Comparison of ENCODE assay signal across 12 mouse cellular contexts in the genomic region with DNA sequence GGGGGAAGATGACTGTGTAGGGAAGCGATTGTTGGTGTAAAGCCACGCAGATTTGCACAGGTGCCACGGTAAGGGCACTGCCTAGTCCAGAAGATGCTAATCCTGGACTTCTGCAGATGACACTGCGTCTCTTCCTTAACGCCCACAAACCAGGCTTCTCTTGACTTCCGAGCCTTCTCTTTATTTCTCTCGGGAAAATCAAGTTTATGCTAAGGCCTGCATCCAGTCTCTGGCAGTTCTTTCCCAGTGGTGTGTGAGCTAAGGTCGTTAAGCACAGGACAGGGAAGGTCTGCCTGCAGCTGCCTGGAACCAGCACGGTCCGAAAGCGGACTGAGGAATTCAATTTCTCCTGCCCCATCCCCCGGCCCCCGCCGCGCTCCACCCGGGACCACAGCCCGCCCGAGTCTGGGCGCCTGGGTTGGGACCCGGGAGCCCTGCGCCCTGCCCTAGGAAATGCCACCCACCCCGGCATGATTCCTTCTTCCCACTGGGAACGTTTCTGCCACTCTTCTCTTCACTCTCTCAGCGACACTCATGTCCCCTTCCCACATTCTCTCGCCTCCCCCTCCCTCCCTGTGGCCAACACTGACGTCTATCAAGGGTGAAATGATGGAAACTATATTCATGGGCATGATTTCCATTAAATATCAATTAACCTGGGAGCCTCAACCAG. TPM values are rescaled to one million over a fixed set of nuclear protein-coding genes. Genes with fewer than 3 reads are reported as not detected.
DNase-seq lines count a peak whose midpoint lies in the region; ATAC-seq lines count a peak whose summit lies in the region.
"Had no signal": no experiment of that assay in that cellular context is flagged by ENCODE, and none has a peak within 500 bp of the region (broad histone marks: within the 10 kb centered on the region; RNA-seq: fewer than 3 reads in every experiment).

No protein-coding gene starts in this region.

- H3K4me2 ChIP-seq in liver, embryonic 11.5 days, result no peak overlapping the region
- no peak overlapping the region for H3K4me2 ChIP-seq in liver, embryonic 12.5 days
- H3K4me2 ChIP-seq in intestine, embryonic 14.5 days (ENCODE audit: low read length), result peak overlapping the region; percentile 64
- peak overlapping the region; percentile 75 for H3K4me2 ChIP-seq in kidney, embryonic 15.5 days
- H3K4me2 ChIP-seq in neural tube, embryonic 12.5 days (replicated peaks), result peak overlapping the region; percentile 96

- DNase-seq in liver, embryonic 11.5 days (ENCODE audit: low spot score), result peak; percentile 37
- DNase-seq in intestine, embryonic 14.5 days (ENCODE audit: low spot score), result no peak
- no peak for DNase-seq in natural killer cell, adult 2 months (ENCODE audit: low spot score in 2 of 2)
- DNase-seq in layer of hippocampus, adult 9-11 months, result no peak

- H3K27ac ChIP-seq in liver, embryonic 11.5 days (ENCODE audit: low read depth, low read length), result no peak overlapping the region
- no peak overlapping the region for H3K27ac ChIP-seq in liver, embryonic 12.5 days
- H3K27ac ChIP-seq in intestine, embryonic 14.5 days (ENCODE audit: low read depth), result peak overlapping the region; percentile 82
- peak overlapping the region; percentile 100 for H3K27ac ChIP-seq in kidney, embryonic 15.5 days
- peak overlapping the region; percentile 100 for H3K27ac ChIP-seq in neural tube, embryonic 12.5 days

- peaks cover 10% of the 10 kb centered on the region; the same call in 1 of the 2 replicates for H3K4me1 ChIP-seq in liver, embryonic 11.5 days (replicated peaks; ENCODE audit: control insufficient read depth, insufficient read depth, low read length)
- peaks cover 13% of the 10 kb centered on the region for H3K4me1 ChIP-seq in liver, embryonic 12.5 days
- no peaks in the 10 kb centered on the region for H3K4me1 ChIP-seq in intestine, embryonic 14.5 days (replicated peaks; ENCODE audit: control insufficient read depth, insufficient read depth, low read length)
- peaks cover 53% of the 10 kb centered on the region for H3K4me1 ChIP-seq in kidney, embryonic 15.5 days
- H3K4me1 ChIP-seq in neural tube, embryonic 12.5 days, result peaks cover 35% of the 10 kb centered on the region

- no peak overlapping the region for H3K9ac ChIP-seq in liver, embryonic 11.5 days (ENCODE audit: low read depth, low read length)
- no peak overlapping the region for H3K9ac ChIP-seq in liver, embryonic 12.5 days
- peak overlapping the region; percentile 72 for H3K9ac ChIP-seq in intestine, embryonic 14.5 days (ENCODE audit: low read length)
- peak overlapping the region; percentile 95 for H3K9ac ChIP-seq in kidney, embryonic 15.5 days
- H3K9ac ChIP-seq in neural tube, embryonic 12.5 days, result peak overlapping the region; percentile 98

- no peak for ATAC-seq in liver, embryonic 11.5 days (replicated peaks; ENCODE audit: low FRiP score)
- ATAC-seq in liver, embryonic 12.5 days, result no peak
- ATAC-seq in intestine, embryonic 14.5 days (replicated peaks; ENCODE audit: low FRiP score, low TSS enrichment, low read depth), result no peak
- peak; percentile 63 for ATAC-seq in kidney, embryonic 15.5 days (replicated peaks; ENCODE audit: low FRiP score)
- peak; percentile 7; the same call in 1 of the 2 replicates for ATAC-seq in neural tube, embryonic 12.5 days (ENCODE audit: low FRiP score, low read depth)
- ATAC-seq: activated CD4-positive, CD25-positive, alpha-beta regulatory T cell, adult 4 months had no signal

- peaks cover 98% of the 10 kb centered on the region for H3K27me3 ChIP-seq in liver, embryonic 11.5 days (replicated peaks; ENCODE audit: control insufficient read depth, insufficient read depth, low read length)
- peaks cover 99% of the 10 kb centered on the region for H3K27me3 ChIP-seq in liver, embryonic 12.5 days (replicated peaks)
- peaks cover 94% of the 10 kb centered on the region for H3K27me3 ChIP-seq in intestine, embryonic 14.5 days (replicated peaks; ENCODE audit: control insufficient read depth, insufficient read depth, low read length)
- H3K27me3 ChIP-seq in kidney, embryonic 15.5 days, result 0 out of 2 replicates have a peak, but pooled peaks cover 7% of the 10 kb centered on the region
- H3K27me3 ChIP-seq in neural tube, embryonic 12.5 days (replicated peaks), result peaks cover 24% of the 10 kb centered on the region

- H3K4me3 ChIP-seq in liver, embryonic 11.5 days (ENCODE audit: low read depth, low read length), result no peak overlapping the region
- H3K4me3 ChIP-seq in liver, embryonic 12.5 days, result no peak overlapping the region
- peak overlapping the region; percentile 52 for H3K4me3 ChIP-seq in intestine, embryonic 14.5 days (ENCODE audit: low read depth, low read length)
- peak overlapping the region; percentile 79 for H3K4me3 ChIP-seq in kidney, embryonic 15.5 days (replicated peaks)
- H3K4me3 ChIP-seq in neural tube, embryonic 12.5 days, result peak overlapping the region; percentile 78

- H3K36me3 ChIP-seq in liver, embryonic 11.5 days (ENCODE audit: control insufficient read depth, insufficient read depth, low read length), result no peaks in the 10 kb centered on the region
- no peaks in the 10 kb centered on the region for H3K36me3 ChIP-seq in liver, embryonic 12.5 days
- H3K36me3 ChIP-seq in intestine, embryonic 14.5 days (ENCODE audit: control insufficient read depth, insufficient read depth, low read length), result no peaks in the 10 kb centered on the region
- no peaks in the 10 kb centered on the region for H3K36me3 ChIP-seq in kidney, embryonic 15.5 days
- H3K36me3 ChIP-seq in neural tube, embryonic 12.5 days, result no peaks in the 10 kb centered on the region

- H3K9me3 ChIP-seq in liver, embryonic 11.5 days (ENCODE audit: control insufficient read depth, low read length), result no peaks in the 10 kb centered on the region
- no peaks in the 10 kb centered on the region for H3K9me3 ChIP-seq in liver, embryonic 12.5 days (replicated peaks)
- H3K9me3 ChIP-seq in intestine, embryonic 14.5 days (ENCODE audit: control insufficient read depth, low read length), result no peaks in the 10 kb centered on the region
- no peaks in the 10 kb centered on the region for H3K9me3 ChIP-seq in kidney, embryonic 15.5 days (replicated peaks)
- H3K9me3 ChIP-seq in neural tube, embryonic 12.5 days, result no peaks in the 10 kb centered on the region

- WGBS in liver, embryonic 11.5 days, result 5% methylated on average over 26 of the region's 26 CpGs
- WGBS in liver, embryonic 12.5 days (ENCODE audit: insufficient replicate concordance), result 5% methylated on average over 26 of the region's 26 CpGs
- WGBS in intestine, embryonic 14.5 days, result 7% methylated on average over 26 of the region's 26 CpGs
- WGBS in kidney, embryonic 15.5 days, result 6% methylated on average over 26 of the region's 26 CpGs
- 2% methylated on average over 26 of the region's 26 CpGs for WGBS in neural tube, embryonic 12.5 days

RNA-seq across cellular contexts. Expression of gene Hoxd8, which starts 0.6 kb away (rescaled TPM):
- polyA plus RNA-seq in liver, embryonic 11.5 days (2014; fragmentation: Nextera tagmentation; extraction: Ambion mirVana), result 0.82 and 1.2 TPM in 2 replicates
- 0.11 and 0.14 TPM in 2 replicates for polyA plus RNA-seq in liver, embryonic 12.5 days (2016; fragmentation: Nextera tagmentation; extraction: Ambion mirVana)
- polyA plus RNA-seq in intestine, embryonic 14.5 days (2014; fragmentation: Nextera tagmentation; extraction: Ambion mirVana), result 6.1 and 8.4 TPM in 2 replicates
- 36.4 and 40.8 TPM in 2 replicates for polyA plus RNA-seq in kidney, embryonic 15.5 days (2015; fragmentation: Nextera tagmentation; extraction: Ambion mirVana)
- 20.8 and 21.4 TPM in 2 replicates for polyA plus RNA-seq in neural tube, embryonic 12.5 days (2016; fragmentation: Nextera tagmentation; extraction: Ambion mirVana)
- polyA plus RNA-seq: activated CD4-positive, CD25-positive, alpha-beta regulatory T cell, adult 4 months had no signal

RNA-seq across cellular contexts. Expression of gene Hoxd9, which starts 6.3 kb away (rescaled TPM):
- 0.10 and 0.22 TPM in 2 replicates for polyA plus RNA-seq in liver, embryonic 11.5 days (2014; fragmentation: Nextera tagmentation; extraction: Ambion mirVana)
- 0.06 TPM in 1 of 2 replicates, not detected in the other for polyA plus RNA-seq in liver, embryonic 12.5 days (2016; fragmentation: Nextera tagmentation; extraction: Ambion mirVana)
- polyA plus RNA-seq in intestine, embryonic 14.5 days (2014; fragmentation: Nextera tagmentation; extraction: Ambion mirVana), result 3.9 and 6.8 TPM in 2 replicates
- polyA plus RNA-seq in kidney, embryonic 15.5 days (2015; fragmentation: Nextera tagmentation; extraction: Ambion mirVana), result 38.1 and 40.7 TPM in 2 replicates
- 34.4 and 36.8 TPM in 2 replicates for polyA plus RNA-seq in neural tube, embryonic 12.5 days (2016; fragmentation: Nextera tagmentation; extraction: Ambion mirVana)
- polyA plus RNA-seq: activated CD4-positive, CD25-positive, alpha-beta regulatory T cell, adult 4 months; liver, embryonic 16.5 days had no signal

RNA-seq across cellular contexts. Expression of gene Hoxd3, which starts 7.9 kb away (rescaled TPM):
- polyA plus RNA-seq in liver, embryonic 11.5 days (2014; fragmentation: Nextera tagmentation; extraction: Ambion mirVana), result 0.47 and 0.87 TPM in 2 replicates
- polyA plus RNA-seq in liver, embryonic 12.5 days (2016; fragmentation: Nextera tagmentation; extraction: Ambion mirVana), result 0.18 and 0.30 TPM in 2 replicates
- polyA plus RNA-seq in intestine, embryonic 14.5 days (2014; fragmentation: Nextera tagmentation; extraction: Ambion mirVana), result 27.6 and 27.8 TPM in 2 replicates
- polyA plus RNA-seq in kidney, embryonic 15.5 days (2015; fragmentation: Nextera tagmentation; extraction: Ambion mirVana), result 15.2 and 15.9 TPM in 2 replicates
- 55.9 and 68.9 TPM in 2 replicates for polyA plus RNA-seq in neural tube, embryonic 12.5 days (2016; fragmentation: Nextera tagmentation; extraction: Ambion mirVana)
- polyA plus RNA-seq: activated CD4-positive, CD25-positive, alpha-beta regulatory T cell, adult 4 months had no signal

RNA-seq across cellular contexts. Expression of gene Hoxd4, which starts 7.9 kb away (rescaled TPM):
- polyA plus RNA-seq in liver, embryonic 11.5 days (2014; fragmentation: Nextera tagmentation; extraction: Ambion mirVana), result 0.14 and 0.18 TPM in 2 replicates
- not detected in 2 replicates for polyA plus RNA-seq in liver, embryonic 12.5 days (2016; fragmentation: Nextera tagmentation; extraction: Ambion mirVana)
- polyA plus RNA-seq in intestine, embryonic 14.5 days (2014; fragmentation: Nextera tagmentation; extraction: Ambion mirVana), result 1.6 and 2.9 TPM in 2 replicates
- 5.6 and 5.8 TPM in 2 replicates for polyA plus RNA-seq in kidney, embryonic 15.5 days (2015; fragmentation: Nextera tagmentation; extraction: Ambion mirVana)
- 14.2 and 16.0 TPM in 2 replicates for polyA plus RNA-seq in neural tube, embryonic 12.5 days (2016; fragmentation: Nextera tagmentation; extraction: Ambion mirVana)
- polyA plus RNA-seq: activated CD4-positive, CD25-positive, alpha-beta regulatory T cell, adult 4 months; liver, embryonic 16.5 days; thymus, postnatal 0 days had no signal

RNA-seq across cellular contexts. Expression of gene Hoxd10, which starts 12.1 kb away (rescaled TPM):
- 0.09 and 0.30 TPM in 2 replicates for polyA plus RNA-seq in liver, embryonic 11.5 days (2014; fragmentation: Nextera tagmentation; extraction: Ambion mirVana)
- not detected in 2 replicates for polyA plus RNA-seq in liver, embryonic 12.5 days (2016; fragmentation: Nextera tagmentation; extraction: Ambion mirVana)
- polyA plus RNA-seq in intestine, embryonic 14.5 days (2014; fragmentation: Nextera tagmentation; extraction: Ambion mirVana), result 7.8 and 13.7 TPM in 2 replicates
- 33.6 and 36.6 TPM in 2 replicates for polyA plus RNA-seq in kidney, embryonic 15.5 days (2015; fragmentation: Nextera tagmentation; extraction: Ambion mirVana)
- 48.9 and 49.0 TPM in 2 replicates for polyA plus RNA-seq in neural tube, embryonic 12.5 days (2016; fragmentation: Nextera tagmentation; extraction: Ambion mirVana)
- polyA plus RNA-seq: activated CD4-positive, CD25-positive, alpha-beta regulatory T cell, adult 4 months; heart, embryonic 16.5 days; liver, embryonic 16.5 days; small intestine, adult 2 months had no signal

Comparison
In these comparisons a context has a peak if more than half of its experiments do, and no peak if none do; other contexts are left out.
1. ATAC-seq: peak in kidney, embryonic 15.5 days (single experiment) and neural tube, embryonic 12.5 days (single experiment); none in liver, embryonic 11.5 days (single experiment), liver, embryonic 12.5 days (single experiment) and intestine, embryonic 14.5 days (single experiment).
2. H3K27ac ChIP-seq: peak in intestine, embryonic 14.5 days (single experiment), kidney, embryonic 15.5 days (single experiment) and neural tube, embryonic 12.5 days (single experiment); none in liver, embryonic 11.5 days (single experiment) and liver, embryonic 12.5 days (single experiment).
3. H3K4me2 ChIP-seq: peak in intestine, embryonic 14.5 days (single experiment), kidney, embryonic 15.5 days (single experiment) and neural tube, embryonic 12.5 days (single experiment); none in liver, embryonic 11.5 days (single experiment) and liver, embryonic 12.5 days (single experiment).
4. H3K4me3 ChIP-seq: peak in intestine, embryonic 14.5 days (single experiment), kidney, embryonic 15.5 days (single experiment) and neural tube, embryonic 12.5 days (single experiment); none in liver, embryonic 11.5 days (single experiment) and liver, embryonic 12.5 days (single experiment).
5. H3K9ac ChIP-seq: peak in intestine, embryonic 14.5 days (single experiment), kidney, embryonic 15.5 days (single experiment) and neural tube, embryonic 12.5 days (single experiment); none in liver, embryonic 11.5 days (single experiment) and liver, embryonic 12.5 days (single experiment).